Mouse (Mus musculus) cerebellum, adult 2 months (tissue): ENCODE measurements around the gene Tfip11.

ENCODE experiments used
- CTCF ChIP-seq: fragments of 200-500 bp; IDR thresholded peaks from 2 replicates; pipeline ENCODE4 v1.5.1; 2011; ENCODE audit warnings: low read depth, mild to moderate bottlenecking, control low read depth, low read length, moderate library complexity, borderline replicate concordance; ENCODE audit not compliant: insufficient read depth
- POLR2A ChIP-seq: fragments of 200-500 bp; IDR thresholded peaks from 2 replicates; pipeline ENCODE4 v1.6.1; 2011; ENCODE audit warnings: low read length, control low read depth, borderline replicate concordance; ENCODE audit not compliant: insufficient read depth

GRCm38 (mm10) chr5:112284203-112284582, 42.0 kb upstream of the Tfip11 start:
- TF ChIP-seq POLR2A, result no peak
- no peak for TF ChIP-seq CTCF
